Mouse (Mus musculus): ENCODE results near the gene Csnk1g2. TPM values are rescaled to one million over a fixed set of nuclear protein-coding genes. Genes with fewer than 3 reads are reported as not detected.

The Csnk1g2 gene
- polyA plus RNA-seq, 1 experiment from 2014 or later = 65.0 TPM

GRCm38 (mm10) chr10:80609269-80609924 lies 13.2 kb upstream of the Csnk1g2 start:
- Histone ChIP-seq H3K27me3 (ENCODE audit: control insufficient read depth, insufficient read depth, low read length) (no peaks in the 10 kb centered on the region), H3K9me3 (ENCODE audit: control insufficient read depth, low read length) (no peaks in the 10 kb centered on the region), H3K9ac (ENCODE audit: low read length) (no peak overlapping the region), H3K27ac (replicated peaks in 1 of 2; ENCODE audit: control insufficient read depth in 1 of 2, insufficient read depth in 1 of 2, low read depth in 2 of 2, low read length in 2 of 2) (no peak overlapping the region), H3K4me2 (ENCODE audit: low read length) (no peak overlapping the region), H3K36me3 (ENCODE audit: control insufficient read depth, insufficient read depth, low read length) (peaks cover 66% of the 10 kb centered on the region), H3K4me1 (ENCODE audit: control insufficient read depth in 2 of 2, insufficient read depth in 2 of 2, low read length in 2 of 2) (no peaks in the 10 kb centered on the region), H3K4me3 (ENCODE audit: control insufficient read depth in 1 of 2, insufficient read depth in 1 of 2, low read depth in 1 of 2, low read length in 2 of 2) (no peak overlapping the region)
- 90% methylated on average over 10 of the region's 10 CpGs for WGBS
- ATAC-seq (ENCODE audit: insufficient number of reproducible peaks, insufficient read depth, low FRiP score, low read depth) = no peak

DNA sequence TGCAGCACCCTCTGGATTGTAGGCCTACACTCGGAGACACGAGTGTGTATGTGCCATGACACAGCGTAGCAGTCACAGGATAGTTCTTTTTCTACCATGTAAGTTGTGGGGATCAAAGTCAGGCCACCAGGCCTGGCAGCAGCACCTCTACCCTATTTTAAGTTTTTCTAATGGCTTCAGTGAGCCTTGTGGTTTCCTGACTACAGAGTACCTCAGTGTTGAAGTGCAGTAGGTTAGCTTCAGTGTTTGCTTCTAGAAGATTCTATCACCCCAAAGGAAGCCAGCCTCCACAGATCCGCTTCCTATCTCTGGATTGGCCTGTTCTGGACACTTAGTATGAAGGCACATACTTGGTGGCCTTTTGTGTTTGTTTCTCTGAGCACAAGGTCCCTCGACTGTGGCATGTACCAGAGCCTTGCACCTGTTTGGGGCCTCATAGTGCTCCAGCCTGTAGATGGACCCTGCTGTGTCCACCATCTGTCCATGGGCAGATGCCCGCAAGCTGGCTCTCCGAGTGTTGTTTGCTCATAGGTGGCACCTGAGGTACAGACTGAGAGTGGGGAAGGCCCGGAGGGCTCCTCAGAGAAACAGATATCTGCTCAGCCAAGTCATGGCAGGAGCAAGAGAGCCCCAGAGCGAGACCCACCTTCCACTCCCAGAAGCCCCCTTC lies 12.4 kb upstream of the Csnk1g2 start:
- Histone ChIP-seq H3K27ac (replicated peaks in 1 of 2; ENCODE audit: control insufficient read depth in 1 of 2, insufficient read depth in 1 of 2, low read depth in 2 of 2, low read length in 2 of 2) (no peak overlapping the region), H3K9ac (ENCODE audit: low read length) (no peak overlapping the region), H3K36me3 (ENCODE audit: control insufficient read depth, insufficient read depth, low read length) (peaks cover 75% of the 10 kb centered on the region), H3K4me2 (ENCODE audit: low read length) (no peak overlapping the region), H3K4me1 (ENCODE audit: control insufficient read depth in 2 of 2, insufficient read depth in 2 of 2, low read length in 2 of 2) (no peaks in the 10 kb centered on the region), H3K9me3 (ENCODE audit: control insufficient read depth, low read length) (no peaks in the 10 kb centered on the region), H3K4me3 (ENCODE audit: control insufficient read depth in 1 of 2, insufficient read depth in 1 of 2, low read depth in 1 of 2, low read length in 2 of 2) (no peak overlapping the region), H3K27me3 (ENCODE audit: control insufficient read depth, insufficient read depth, low read length) (no peaks in the 10 kb centered on the region)
- no peak for ATAC-seq (ENCODE audit: insufficient number of reproducible peaks, insufficient read depth, low FRiP score, low read depth)
- WGBS = 90% methylated on average over 9 of the region's 9 CpGs

- H3K9ac ChIP-seq (ENCODE audit: low read length) = no peak overlapping the region
- no peak overlapping the region for H3K4me3 ChIP-seq (ENCODE audit: control insufficient read depth in 1 of 2, insufficient read depth in 1 of 2, low read depth in 1 of 2, low read length in 2 of 2)
- no peak overlapping the region for H3K27ac ChIP-seq (replicated peaks in 1 of 2; ENCODE audit: control insufficient read depth in 1 of 2, insufficient read depth in 1 of 2, low read depth in 2 of 2, low read length in 2 of 2)
- WGBS = 68% methylated on average over 4 of the region's 4 CpGs
- ATAC-seq (ENCODE audit: insufficient number of reproducible peaks, insufficient read depth, low FRiP score, low read depth) = no peak
- no peaks in the 10 kb centered on the region for H3K27me3 ChIP-seq (ENCODE audit: control insufficient read depth, insufficient read depth, low read length)
- no peaks in the 10 kb centered on the region for H3K9me3 ChIP-seq (ENCODE audit: control insufficient read depth, low read length)
- H3K4me2 ChIP-seq (ENCODE audit: low read length) = no peak overlapping the region
- no peaks in the 10 kb centered on the region for H3K4me1 ChIP-seq (ENCODE audit: control insufficient read depth in 2 of 2, insufficient read depth in 2 of 2, low read length in 2 of 2)
- H3K36me3 ChIP-seq (ENCODE audit: control insufficient read depth, insufficient read depth, low read length) = peaks cover 83% of the 10 kb centered on the region
These were observed 11.6 kb upstream of the Csnk1g2 start for GRCm38 (mm10) chr10:80611024-80611423.

DNA sequence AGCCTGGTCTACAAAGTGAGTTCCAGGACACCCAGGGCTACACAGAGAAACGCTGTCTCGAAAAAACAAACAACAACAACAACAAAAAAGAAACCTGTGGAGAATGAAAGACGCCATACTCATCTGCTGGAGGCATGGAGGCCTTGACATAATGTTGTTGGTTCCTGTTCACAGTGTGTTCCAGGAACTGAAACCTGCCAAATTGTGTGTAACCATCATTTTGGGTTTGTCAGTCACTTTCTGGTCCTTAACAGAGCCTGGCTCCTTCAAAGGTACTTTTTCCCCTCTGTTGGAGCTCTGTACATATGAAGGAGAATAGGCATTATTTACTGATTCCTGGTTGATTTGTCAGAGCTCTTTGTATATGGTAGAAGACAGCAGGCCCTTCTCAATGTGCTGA lies 10.7 kb upstream of the Csnk1g2 start:
- WGBS = 94% methylated on average over 3 of the region's 3 CpGs
- peaks cover 77% of the 10 kb centered on the region for H3K36me3 ChIP-seq (ENCODE audit: control insufficient read depth, insufficient read depth, low read length)

GRCm38 (mm10) chr10:80613821-80614220 lies 8.8 kb upstream of the Csnk1g2 start:
- no peak overlapping the region for H3K27ac ChIP-seq (replicated peaks in 1 of 2; ENCODE audit: control insufficient read depth in 1 of 2, insufficient read depth in 1 of 2, low read depth in 2 of 2, low read length in 2 of 2)
- no peak overlapping the region for H3K9ac ChIP-seq (ENCODE audit: low read length)
- peaks cover 0 to 3% of the 10 kb centered on the region in 2 experiments; a peak in 1 of 4 replicates for H3K4me1 ChIP-seq (ENCODE audit: control insufficient read depth in 2 of 2, insufficient read depth in 2 of 2, low read length in 2 of 2)
- no peak overlapping the region for H3K4me3 ChIP-seq (ENCODE audit: control insufficient read depth in 1 of 2, insufficient read depth in 1 of 2, low read depth in 1 of 2, low read length in 2 of 2)
- WGBS = 69% methylated on average over 3 of the region's 3 CpGs
- peaks cover 58% of the 10 kb centered on the region for H3K36me3 ChIP-seq (ENCODE audit: control insufficient read depth, insufficient read depth, low read length)
- H3K9me3 ChIP-seq (ENCODE audit: control insufficient read depth, low read length) = no peaks in the 10 kb centered on the region
- no peaks in the 10 kb centered on the region for H3K27me3 ChIP-seq (ENCODE audit: control insufficient read depth, insufficient read depth, low read length)
- ATAC-seq (ENCODE audit: insufficient number of reproducible peaks, insufficient read depth, low FRiP score, low read depth) = no peak
- no peak overlapping the region for H3K4me2 ChIP-seq (ENCODE audit: low read length)

More for the DNA sequence above, 10.7 kb upstream of the Csnk1g2 start:
- no peak overlapping the region for H3K27ac ChIP-seq (replicated peaks in 1 of 2; ENCODE audit: control insufficient read depth in 1 of 2, insufficient read depth in 1 of 2, low read depth in 2 of 2, low read length in 2 of 2)
- no peak overlapping the region for H3K9ac ChIP-seq (ENCODE audit: low read length)
- no peak for ATAC-seq (ENCODE audit: insufficient number of reproducible peaks, insufficient read depth, low FRiP score, low read depth)
- H3K4me2 ChIP-seq (ENCODE audit: low read length) = no peak overlapping the region
- H3K9me3 ChIP-seq (ENCODE audit: control insufficient read depth, low read length) = no peaks in the 10 kb centered on the region
- H3K27me3 ChIP-seq (ENCODE audit: control insufficient read depth, insufficient read depth, low read length) = no peaks in the 10 kb centered on the region
- H3K4me3 ChIP-seq (ENCODE audit: control insufficient read depth in 1 of 2, insufficient read depth in 1 of 2, low read depth in 1 of 2, low read length in 2 of 2) = no peak overlapping the region
- no peaks in the 10 kb centered on the region for H3K4me1 ChIP-seq (ENCODE audit: control insufficient read depth in 2 of 2, insufficient read depth in 2 of 2, low read length in 2 of 2)

GRCm38 (mm10) chr10:80614351-80614750 lies 8.3 kb upstream of the Csnk1g2 start:
- Histone ChIP-seq H3K27ac (replicated peaks in 1 of 2; ENCODE audit: control insufficient read depth in 1 of 2, insufficient read depth in 1 of 2, low read depth in 2 of 2, low read length in 2 of 2) (no peak overlapping the region), H3K36me3 (ENCODE audit: control insufficient read depth, insufficient read depth, low read length) (peaks cover 53% of the 10 kb centered on the region), H3K4me3 (ENCODE audit: control insufficient read depth in 1 of 2, insufficient read depth in 1 of 2, low read depth in 1 of 2, low read length in 2 of 2) (no peak overlapping the region), H3K9me3 (ENCODE audit: control insufficient read depth, low read length) (no peaks in the 10 kb centered on the region), H3K4me2 (ENCODE audit: low read length) (no peak overlapping the region), H3K4me1 (ENCODE audit: control insufficient read depth in 2 of 2, insufficient read depth in 2 of 2, low read length in 2 of 2) (peaks cover 0 to 3% of the 10 kb centered on the region in 2 experiments; a peak in 1 of 4 replicates), H3K27me3 (ENCODE audit: control insufficient read depth, insufficient read depth, low read length) (no peaks in the 10 kb centered on the region), H3K9ac (ENCODE audit: low read length) (no peak overlapping the region)
- no peak for ATAC-seq (ENCODE audit: insufficient number of reproducible peaks, insufficient read depth, low FRiP score, low read depth)
- WGBS = 86% methylated on average over 6 of the region's 6 CpGs

DNA sequence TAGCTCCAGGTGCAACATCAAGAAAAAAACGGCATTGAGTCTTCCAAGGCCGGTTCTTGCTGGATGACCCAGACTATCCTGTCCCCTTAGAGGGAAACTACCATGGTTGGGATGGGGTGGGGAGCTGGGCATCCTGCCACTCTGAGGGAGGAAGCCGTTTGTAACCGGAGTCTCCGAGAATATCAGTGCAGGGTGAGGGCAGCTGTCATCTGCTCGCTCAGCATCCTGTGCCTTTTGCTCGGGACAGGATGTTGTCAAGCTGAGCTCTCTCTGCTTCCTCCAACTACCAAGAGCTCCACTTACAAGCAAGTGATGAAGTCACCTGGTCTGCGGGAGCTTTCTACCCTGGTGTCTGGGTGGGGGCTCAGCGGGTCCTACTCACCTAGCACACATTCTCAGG lies 4.5 kb upstream of the Csnk1g2 start:
- no peak for ATAC-seq (ENCODE audit: insufficient number of reproducible peaks, insufficient read depth, low FRiP score, low read depth)
- no peak overlapping the region for H3K9ac ChIP-seq (ENCODE audit: low read length)

More for the DNA sequence above, 4.5 kb upstream of the Csnk1g2 start:
- WGBS = 34% methylated on average over 9 of the region's 9 CpGs
- peaks cover 7 to 8% of the 10 kb centered on the region in 2 experiments for H3K4me1 ChIP-seq (ENCODE audit: control insufficient read depth in 2 of 2, insufficient read depth in 2 of 2, low read length in 2 of 2)
- H3K4me2 ChIP-seq (ENCODE audit: low read length) = no peak overlapping the region
- H3K27ac ChIP-seq (replicated peaks in 1 of 2; ENCODE audit: control insufficient read depth in 1 of 2, insufficient read depth in 1 of 2, low read depth in 2 of 2, low read length in 2 of 2) = peak overlapping the region; percentile 42 to 53; a peak in 1 of 4 replicates
- H3K4me3 ChIP-seq (ENCODE audit: control insufficient read depth in 1 of 2, insufficient read depth in 1 of 2, low read depth in 1 of 2, low read length in 2 of 2) = no peak overlapping the region
- peaks cover 32% of the 10 kb centered on the region for H3K36me3 ChIP-seq (ENCODE audit: control insufficient read depth, insufficient read depth, low read length)
- no peaks in the 10 kb centered on the region for H3K9me3 ChIP-seq (ENCODE audit: control insufficient read depth, low read length)
- H3K27me3 ChIP-seq (ENCODE audit: control insufficient read depth, insufficient read depth, low read length) = no peaks in the 10 kb centered on the region

Data from heart, embryonic 14.5 days (tissue).